Mouse (Mus musculus): ENCODE measurements around the gene Mroh8. TPM values are rescaled to one million over a fixed set of nuclear protein-coding genes. Genes with fewer than 3 reads are reported as not detected.

Mroh8 gene
- total RNA-seq (2021): under 1 TPM; 0.65 to 0.76 TPM
- long read RNA-seq, experiment 1: 0 reads
- long read RNA-seq, experiment 2: 0 reads

DNA sequence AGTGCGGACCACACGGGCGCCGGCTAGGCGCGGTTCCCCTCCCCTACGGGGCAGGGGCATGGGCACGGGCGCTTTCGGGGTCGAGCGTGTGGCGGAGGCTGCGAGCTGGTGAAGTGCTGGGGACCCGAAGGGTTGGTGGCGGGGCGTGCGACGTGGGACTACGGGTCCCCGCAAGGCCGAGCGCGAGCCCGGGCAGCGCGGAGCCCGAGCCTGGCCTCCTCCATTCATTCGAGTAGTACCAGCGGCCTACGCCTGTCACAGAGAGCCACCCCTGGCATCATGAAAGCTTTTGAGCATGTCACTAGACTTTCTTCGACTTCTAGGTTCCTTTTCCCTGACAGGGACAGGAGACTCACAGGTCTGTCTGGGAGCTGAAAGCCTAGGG, at the start of gene Mroh8:
TSS of gene Mroh8 (minus strand) at position 134 of the 385 bp plus-strand sequence.
- DNase-seq (ENCODE audit: low spot score in 2 of 2): peak in 1 of 2 experiments; percentile 30

DNA sequence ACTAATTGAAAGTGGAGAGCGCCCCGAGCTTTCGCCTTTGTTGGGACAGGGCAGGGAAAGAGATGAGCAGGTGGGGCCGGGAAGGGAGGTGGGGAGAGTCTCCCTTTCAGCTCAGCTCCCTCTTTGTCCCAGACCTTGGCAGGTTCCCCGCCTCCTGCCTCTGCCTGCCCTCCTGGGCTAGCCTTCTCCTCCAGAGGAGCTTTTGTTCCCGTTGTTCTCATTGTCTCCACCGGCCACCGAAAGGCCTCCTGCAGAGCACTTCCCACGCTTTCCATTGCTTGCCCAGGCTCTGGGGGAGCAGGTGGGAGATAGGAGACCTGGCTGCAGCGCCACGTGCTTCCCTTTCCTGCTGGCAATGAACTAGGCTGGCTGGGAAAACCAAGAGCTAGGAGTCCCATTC, 49.2 kb upstream of the Mroh8 start:
- DNase-seq (ENCODE audit: low spot score in 2 of 2): no peak

DNA sequence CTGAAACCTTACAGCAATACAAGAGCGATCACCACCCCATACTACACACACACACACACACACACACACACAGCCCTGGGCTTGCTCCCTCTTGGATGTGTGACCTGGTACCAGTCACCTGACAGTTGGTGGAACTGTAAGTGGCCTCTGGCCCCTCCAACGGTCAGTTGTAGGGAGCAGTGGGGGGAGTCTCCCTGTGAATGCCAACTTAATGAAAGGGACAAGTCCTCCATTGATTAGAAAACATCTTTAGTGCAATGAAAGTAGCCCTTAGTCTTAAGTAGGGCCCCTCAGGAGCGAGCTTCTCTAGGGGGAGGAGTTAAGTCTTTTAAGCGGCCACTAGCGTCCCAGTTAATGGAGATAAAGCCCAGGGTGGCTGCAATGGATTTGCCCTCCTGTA, 48.8 kb upstream of the Mroh8 start:
- no peak for DNase-seq (ENCODE audit: low spot score in 2 of 2)

- DNase-seq (ENCODE audit: low spot score in 2 of 2): no peak
Measured at GRCm38 (mm10) chr2:157325238-157325637, 45.9 kb upstream of the Mroh8 start.

- no peak for DNase-seq (ENCODE audit: low spot score in 2 of 2)
Measured at GRCm38 (mm10) chr2:157322029-157322766, 42.8 kb upstream of the Mroh8 start.

- DNase-seq (ENCODE audit: low spot score in 2 of 2): no peak
Measured at GRCm38 (mm10) chr2:157320886-157321285, 41.5 kb upstream of the Mroh8 start.

DNA sequence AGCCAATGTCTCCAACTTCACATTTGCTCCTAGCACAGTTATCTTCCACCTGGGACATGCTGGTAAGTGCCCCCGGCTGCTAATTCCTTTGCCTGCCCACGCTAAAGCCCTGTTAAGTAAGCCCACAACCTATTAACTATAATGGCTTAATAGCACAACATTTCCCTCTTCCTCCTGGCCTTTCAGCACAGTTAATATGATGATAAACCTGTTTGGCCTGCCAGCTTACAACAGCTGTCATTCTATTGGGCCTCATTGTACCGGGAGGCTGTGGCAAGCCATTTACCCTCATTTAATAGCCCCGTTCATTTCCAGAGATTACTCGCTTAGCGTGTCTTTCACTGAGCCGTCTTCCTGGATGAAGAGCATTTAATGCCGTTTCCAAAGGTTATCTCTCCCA, 40.8 kb upstream of the Mroh8 start:
- DNase-seq (ENCODE audit: low spot score in 2 of 2): no peak

- DNase-seq (ENCODE audit: low spot score in 2 of 2): no peak
Measured at GRCm38 (mm10) chr2:157317220-157317619, 37.9 kb upstream of the Mroh8 start.

GRCm38 (mm10) chr2:157316358-157316933, 37.1 kb upstream of the Mroh8 start:
- no peak for DNase-seq (ENCODE audit: low spot score in 2 of 2)

DNA sequence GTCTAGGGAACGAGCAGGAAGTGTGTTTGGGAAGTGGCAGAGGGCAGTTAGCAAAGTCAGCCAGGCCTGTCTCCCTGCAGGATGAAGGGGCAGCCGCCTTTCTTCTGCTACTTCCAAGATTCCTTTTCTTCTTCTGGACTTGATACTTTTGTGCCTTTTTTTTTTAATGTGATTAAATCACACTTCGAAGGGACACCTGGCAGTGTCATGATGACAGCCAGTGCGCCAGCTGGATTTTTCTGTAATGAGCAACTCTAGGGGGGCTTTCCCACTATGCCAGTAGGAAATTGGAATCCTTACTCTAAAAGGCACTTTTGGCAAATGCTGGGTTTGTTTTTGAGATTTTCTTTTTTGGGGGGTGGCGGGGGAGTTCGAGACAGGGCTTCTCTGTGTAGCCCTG, 36.1 kb upstream of the Mroh8 start:
- no peak for DNase-seq (ENCODE audit: low spot score in 2 of 2)

DNA sequence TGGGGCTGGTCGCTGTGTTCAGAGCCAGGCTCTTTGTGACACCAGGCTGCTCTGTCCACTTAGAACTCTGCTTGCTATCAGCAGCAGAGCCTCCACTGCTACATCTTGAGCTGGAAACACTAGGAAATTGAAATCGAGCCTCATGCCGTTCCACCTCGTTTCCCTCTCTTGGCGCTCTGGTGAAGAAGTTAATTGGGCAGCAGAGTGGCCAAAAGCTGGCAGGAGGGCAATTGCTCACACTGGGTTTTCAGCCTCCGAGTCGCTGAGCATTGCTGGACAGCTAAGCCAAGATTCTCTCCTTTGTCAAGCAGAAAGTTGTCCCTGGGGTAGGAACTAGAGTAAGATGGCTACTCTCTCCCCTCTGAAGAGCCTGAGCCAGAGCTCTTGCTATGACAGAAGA, 35.0 kb upstream of the Mroh8 start:
- DNase-seq (ENCODE audit: low spot score in 2 of 2): no peak

- DNase-seq (ENCODE audit: low spot score in 2 of 2): no peak
Measured at GRCm38 (mm10) chr2:157313718-157314117, 34.4 kb upstream of the Mroh8 start.

- DNase-seq (ENCODE audit: low spot score in 2 of 2): no peak
Measured at GRCm38 (mm10) chr2:157310963-157311637, 31.8 kb upstream of the Mroh8 start.

DNA sequence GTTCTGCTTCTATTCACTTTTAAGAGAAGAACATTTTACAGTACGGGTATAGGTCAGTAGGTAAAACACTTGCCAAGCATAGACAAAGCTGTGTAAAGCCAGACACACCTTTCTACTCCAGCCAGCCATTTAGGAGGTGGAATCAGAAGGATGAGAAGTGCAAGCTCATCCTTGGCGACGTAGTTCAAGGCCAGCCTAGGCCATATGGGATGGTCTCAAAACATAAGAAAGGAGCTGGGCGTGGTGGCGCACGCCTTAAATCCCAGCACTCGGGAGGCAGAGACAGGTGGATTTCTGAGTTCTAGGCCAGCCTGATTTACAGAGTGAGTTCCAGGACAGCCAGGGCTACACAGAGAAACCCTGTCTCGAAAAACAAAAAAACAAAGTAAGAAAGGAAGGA, 30.3 kb upstream of the Mroh8 start:
- no peak for DNase-seq (ENCODE audit: low spot score in 2 of 2)

DNA sequence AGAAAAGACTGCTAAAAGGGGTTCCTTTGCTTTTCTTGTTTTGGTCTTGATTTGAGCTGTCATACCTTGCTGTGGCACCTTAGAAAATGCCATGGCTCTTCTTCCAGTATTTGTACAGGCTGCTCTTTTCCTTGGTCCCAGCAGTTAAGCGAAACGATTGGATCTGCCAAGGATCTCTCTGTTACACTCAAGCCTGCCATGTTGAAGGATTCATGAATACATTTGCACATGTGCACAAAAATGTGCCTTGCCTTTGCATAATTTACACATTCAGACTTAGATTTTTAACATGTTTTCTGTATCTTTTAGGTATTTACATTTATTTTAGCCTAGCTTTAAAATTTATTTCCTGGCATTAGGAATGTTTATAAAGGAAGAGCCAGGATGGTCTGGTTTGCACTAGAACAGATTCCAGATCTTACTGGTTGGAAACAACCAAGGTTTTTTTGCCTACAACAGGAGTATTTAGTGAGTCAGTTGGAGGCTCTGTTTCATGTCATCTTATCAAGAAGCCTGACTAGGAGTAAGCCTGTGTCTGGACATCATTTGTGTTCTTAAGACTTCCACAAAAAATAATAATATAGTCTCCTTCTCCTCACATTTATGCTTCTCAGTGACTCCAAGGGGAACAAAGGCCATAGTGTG, 29.0 kb upstream of the Mroh8 start:
- no peak for DNase-seq (ENCODE audit: low spot score in 2 of 2)

DNA sequence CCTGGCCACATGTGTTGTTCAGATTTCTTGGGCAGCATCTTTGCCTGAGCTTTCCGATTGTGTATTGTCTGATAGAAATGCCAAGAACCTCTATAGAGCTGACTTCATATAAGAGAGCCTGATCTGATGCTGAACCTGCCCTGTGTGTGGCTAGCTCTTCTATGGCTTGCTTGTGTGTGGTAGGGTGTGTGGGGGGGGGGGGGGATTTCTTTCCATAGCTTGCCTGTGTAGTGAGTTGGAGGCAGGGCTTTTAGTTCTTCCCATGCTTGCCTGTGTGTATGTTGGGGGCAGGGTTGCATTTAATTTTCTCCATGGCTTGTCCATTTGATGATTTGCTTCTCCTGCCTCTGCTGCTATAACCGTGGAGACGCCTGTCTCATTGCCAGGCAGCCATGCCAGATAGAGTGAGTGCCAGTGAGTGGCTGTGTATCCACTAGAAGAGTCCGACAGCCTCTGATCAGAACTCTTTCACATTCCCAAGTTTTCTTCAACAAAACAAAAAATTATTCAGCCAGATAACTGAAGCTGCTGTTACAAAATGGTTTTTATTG, 28.4 kb upstream of the Mroh8 start:
- no peak for DNase-seq (ENCODE audit: low spot score in 2 of 2)

DNA sequence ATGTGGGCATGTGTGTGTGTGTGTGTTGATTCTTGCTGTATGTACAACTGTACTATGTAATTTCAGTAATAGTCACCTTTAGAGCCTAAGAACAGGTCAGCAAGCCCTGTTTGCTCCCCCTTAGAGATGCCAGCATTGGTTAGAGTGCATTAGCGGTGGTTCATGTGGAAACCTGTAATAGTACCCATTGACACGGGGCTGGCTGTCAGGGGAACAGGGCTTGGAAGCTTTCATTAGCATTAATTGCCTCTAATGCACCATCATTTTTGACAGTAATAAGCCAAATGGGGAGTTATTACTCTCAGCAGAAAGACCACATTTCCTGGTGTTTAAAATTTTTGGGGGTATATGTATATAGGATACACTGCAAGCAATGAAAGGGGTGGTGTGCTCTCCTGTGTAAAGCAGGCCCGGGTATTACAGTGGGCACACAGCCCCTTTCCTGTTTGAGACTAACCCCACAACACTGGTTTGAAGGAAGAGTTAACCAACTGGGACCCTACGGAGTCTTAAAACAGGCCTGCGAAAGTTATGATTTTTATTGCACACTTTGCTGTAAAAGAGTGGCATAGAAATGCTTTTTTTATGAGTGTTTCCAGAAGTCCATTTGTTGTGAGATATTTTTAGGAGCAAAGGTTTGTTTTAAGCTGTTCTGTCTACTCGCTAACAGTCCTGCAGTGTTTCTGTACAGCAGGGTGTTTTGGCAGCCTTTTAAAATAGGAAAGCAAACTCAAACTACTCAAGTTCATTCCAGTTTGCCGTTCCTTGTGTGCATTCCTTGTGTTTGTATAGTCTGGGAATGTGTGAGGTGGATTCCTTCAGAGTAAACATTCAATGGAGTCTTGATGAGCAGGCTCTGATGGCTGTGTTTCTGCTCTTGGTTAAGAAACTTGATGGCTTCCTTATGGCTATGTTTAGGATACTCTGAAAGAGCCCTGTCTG, 27.0 kb upstream of the Mroh8 start:
- DNase-seq (ENCODE audit: low spot score in 2 of 2): no peak

GRCm38 (mm10) chr2:157303096-157303495, 23.7 kb upstream of the Mroh8 start:
- no peak for DNase-seq (ENCODE audit: low spot score in 2 of 2)

GRCm38 (mm10) chr2:157300051-157300450, 20.7 kb upstream of the Mroh8 start:
- no peak for DNase-seq (ENCODE audit: low spot score in 2 of 2)

DNA sequence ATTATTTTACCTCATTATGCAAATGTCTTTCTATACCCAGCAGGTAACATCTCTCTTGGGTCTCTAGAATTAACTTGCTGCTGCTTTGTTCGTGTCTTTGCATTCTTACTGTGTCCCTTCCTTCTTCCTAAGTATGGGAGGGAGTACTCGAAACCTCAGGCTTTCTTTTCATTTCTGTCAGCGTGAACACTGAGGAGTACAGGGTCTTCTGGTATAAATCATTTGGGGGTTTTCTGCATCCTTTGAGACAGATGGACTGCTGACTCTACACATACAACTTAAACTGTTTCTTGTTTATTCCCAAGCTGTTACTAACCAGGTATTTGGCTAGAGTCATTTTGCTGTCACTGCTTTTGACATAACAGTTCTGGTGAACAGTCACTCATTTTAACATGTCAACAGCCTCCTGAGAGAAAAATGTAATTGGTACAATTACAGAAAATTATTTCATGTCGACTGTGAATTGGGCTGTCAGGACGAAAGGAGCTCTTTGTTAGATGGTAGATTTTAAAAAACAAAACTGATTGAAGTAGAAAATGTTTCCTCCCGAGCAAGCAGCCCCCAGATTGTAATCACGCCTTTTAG, 16.8 kb upstream of the Mroh8 start:
- DNase-seq (ENCODE audit: low spot score in 2 of 2): no peak

All from adrenal gland, postnatal 4 days (tissue).